Mouse (Mus musculus): ENCODE results near the gene Cacng6. TPM values are rescaled to one million over a fixed set of nuclear protein-coding genes. Genes with fewer than 3 reads are reported as not detected.

The Cacng6 gene
- polyA plus RNA-seq, 1 experiment from 2014 or later, result not detected

DNA sequence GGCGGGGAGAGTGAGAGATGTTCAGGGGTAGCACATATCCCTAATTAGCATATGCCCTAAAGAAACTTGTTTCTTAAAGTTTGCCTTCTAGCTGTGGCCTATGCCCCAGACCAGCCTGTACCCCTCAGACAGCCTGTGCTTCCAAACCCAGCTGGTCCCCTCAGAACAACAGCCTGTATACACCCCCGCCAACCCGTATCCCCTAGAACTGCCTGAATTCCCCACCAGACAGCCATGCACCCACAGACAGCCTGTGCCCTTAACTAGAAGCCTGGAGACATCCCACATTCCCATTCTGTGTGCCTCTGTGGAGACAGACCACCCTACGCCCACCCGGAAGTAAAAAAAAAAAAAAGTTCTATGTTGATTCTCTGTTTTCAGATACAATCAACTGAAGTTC, 1.1 kb downstream of the Cacng6 start:
- no peak overlapping the region for H3K27ac ChIP-seq (ENCODE audit: low read depth, low read length)
- H3K9ac ChIP-seq (ENCODE audit: low read depth, low read length), result no peak overlapping the region
- H3K4me3 ChIP-seq (ENCODE audit: low read length), result no peak overlapping the region
- H3K9me3 ChIP-seq (ENCODE audit: control insufficient read depth, low read length), result no peaks in the 10 kb centered on the region
- H3K4me2 ChIP-seq (ENCODE audit: low read length), result no peak overlapping the region
- no peaks in the 10 kb centered on the region for H3K36me3 ChIP-seq (ENCODE audit: control insufficient read depth, insufficient read depth, low read length)
- peaks cover 26% of the 10 kb centered on the region for H3K27me3 ChIP-seq (replicated peaks; ENCODE audit: control insufficient read depth, insufficient read depth, low read length)
- H3K4me1 ChIP-seq (ENCODE audit: control insufficient read depth, insufficient read depth, low read depth, low read length), result peaks cover 5% of the 10 kb centered on the region; the same call in 1 of the 2 replicates
- WGBS, result 94% methylated on average over 5 of the region's 5 CpGs
- ATAC-seq, result no peak

DNA sequence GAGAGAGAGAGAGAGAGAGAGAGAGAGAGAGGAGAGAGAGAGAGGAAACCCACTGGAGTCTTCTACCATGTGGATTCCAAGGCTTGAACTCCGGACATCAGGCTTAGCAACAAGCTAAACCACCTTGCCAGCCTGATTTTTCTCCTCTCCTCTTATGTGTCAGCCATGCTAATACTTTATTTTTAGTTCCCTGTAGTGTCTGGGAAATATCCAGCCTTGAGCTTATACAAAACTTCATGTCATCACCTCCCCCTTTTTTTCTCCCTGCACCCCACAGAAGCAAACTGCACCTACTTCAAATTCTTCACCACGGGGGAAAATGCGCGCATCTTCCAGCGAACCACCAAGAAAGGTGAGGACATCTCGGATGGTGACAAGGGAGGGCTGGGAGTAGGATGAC, 6.2 kb downstream of the Cacng6 start:
- Histone ChIP-seq H3K27ac (ENCODE audit: low read depth, low read length) (no peak overlapping the region), H3K4me2 (ENCODE audit: low read length) (no peak overlapping the region), H3K9ac (ENCODE audit: low read depth, low read length) (no peak overlapping the region), H3K4me3 (ENCODE audit: low read length) (no peak overlapping the region), H3K27me3 (replicated peaks; ENCODE audit: control insufficient read depth, insufficient read depth, low read length) (peaks cover 2% of the 10 kb centered on the region; the same call in 1 of the 2 replicates), H3K36me3 (ENCODE audit: control insufficient read depth, insufficient read depth, low read length) (no peaks in the 10 kb centered on the region), H3K4me1 (ENCODE audit: control insufficient read depth, insufficient read depth, low read depth, low read length) (no peaks in the 10 kb centered on the region), H3K9me3 (ENCODE audit: control insufficient read depth, low read length) (no peaks in the 10 kb centered on the region)
- WGBS, result 75% methylated on average over 6 of the region's 6 CpGs
- no peak for ATAC-seq

DNA sequence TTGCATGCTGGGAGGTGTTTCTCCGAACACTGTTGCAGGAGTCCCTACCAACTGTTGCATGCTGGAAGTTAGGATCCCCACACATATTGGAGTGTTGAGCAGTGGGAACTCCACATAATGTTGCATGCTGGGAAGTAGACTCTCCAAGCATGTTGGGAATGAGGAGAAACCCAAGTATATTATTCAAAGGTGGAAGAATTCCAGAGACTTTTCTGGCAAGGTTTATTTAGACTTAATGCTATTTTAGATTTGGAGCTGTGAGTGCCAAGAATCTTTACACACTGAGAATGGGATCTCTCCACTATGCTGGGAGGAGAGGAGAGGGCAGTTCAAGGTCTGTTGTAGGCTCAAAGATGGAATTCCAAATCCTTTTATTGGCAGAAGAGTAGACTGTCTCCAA, 8.1 kb downstream of the Cacng6 start:
- 86% methylated on average over 1 of the region's 1 CpGs for WGBS
- no peak overlapping the region for H3K9ac ChIP-seq (ENCODE audit: low read depth, low read length)
- no peaks in the 10 kb centered on the region for H3K27me3 ChIP-seq (replicated peaks; ENCODE audit: control insufficient read depth, insufficient read depth, low read length)
- no peak overlapping the region for H3K4me3 ChIP-seq (ENCODE audit: low read length)
- ATAC-seq, result no peak
- H3K36me3 ChIP-seq (ENCODE audit: control insufficient read depth, insufficient read depth, low read length), result no peaks in the 10 kb centered on the region
- H3K27ac ChIP-seq (ENCODE audit: low read depth, low read length), result no peak overlapping the region
- no peaks in the 10 kb centered on the region for H3K4me1 ChIP-seq (ENCODE audit: control insufficient read depth, insufficient read depth, low read depth, low read length)
- H3K9me3 ChIP-seq (ENCODE audit: control insufficient read depth, low read length), result no peaks in the 10 kb centered on the region
- no peak overlapping the region for H3K4me2 ChIP-seq (ENCODE audit: low read length)

DNA sequence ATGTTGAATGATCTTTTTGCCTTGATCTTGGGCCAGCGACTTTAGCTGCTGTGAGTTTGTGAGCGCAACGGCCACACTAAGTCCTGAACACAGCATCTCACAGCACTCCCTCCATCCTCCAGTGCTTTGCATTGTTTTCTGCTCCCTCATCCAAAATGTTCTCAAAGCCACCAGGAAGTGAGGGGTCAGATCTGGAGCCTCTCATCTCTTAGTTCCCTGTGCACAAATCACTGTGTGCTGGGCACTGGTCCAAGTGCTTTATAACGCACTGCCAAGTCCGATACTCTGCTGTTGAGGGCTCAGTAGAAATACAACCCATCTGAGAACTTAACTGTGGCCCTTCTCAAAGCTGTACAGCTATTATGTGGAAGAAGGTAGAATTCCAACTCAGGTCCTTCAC, 13.9 kb downstream of the Cacng6 start:
- Histone ChIP-seq H3K9ac (ENCODE audit: low read depth, low read length) (no peak overlapping the region), H3K27ac (ENCODE audit: low read depth, low read length) (no peak overlapping the region), H3K4me1 (ENCODE audit: control insufficient read depth, insufficient read depth, low read depth, low read length) (peaks cover 5% of the 10 kb centered on the region; the same call in 1 of the 2 replicates), H3K4me2 (ENCODE audit: low read length) (no peak overlapping the region), H3K27me3 (replicated peaks; ENCODE audit: control insufficient read depth, insufficient read depth, low read length) (no peaks in the 10 kb centered on the region), H3K4me3 (ENCODE audit: low read length) (no peak overlapping the region), H3K36me3 (ENCODE audit: control insufficient read depth, insufficient read depth, low read length) (no peaks in the 10 kb centered on the region), H3K9me3 (ENCODE audit: control insufficient read depth, low read length) (no peaks in the 10 kb centered on the region)
- no peak for ATAC-seq
- WGBS, result 48% methylated on average over 5 of the region's 5 CpGs

DNA sequence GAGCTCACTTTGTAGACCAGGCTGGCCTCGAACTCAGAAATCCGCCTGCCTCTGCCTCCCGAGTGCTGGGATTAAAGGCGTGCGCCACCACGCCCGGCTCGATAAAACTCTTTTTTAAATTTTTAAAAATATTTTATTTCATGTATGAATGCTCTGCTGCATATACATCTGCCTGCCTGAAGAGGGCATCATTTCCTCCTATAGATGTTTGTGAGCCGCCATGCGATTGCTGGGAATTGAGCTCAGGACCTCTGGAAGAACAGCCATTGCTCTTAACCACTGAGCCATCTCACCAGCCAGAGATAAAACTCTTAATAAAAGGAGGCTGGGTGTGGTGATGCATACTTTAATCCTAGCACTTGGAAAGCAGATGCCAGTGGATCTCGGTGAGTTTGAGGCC, 16.0 kb downstream of the Cacng6 start:
- H3K4me3 ChIP-seq (ENCODE audit: low read length), result no peak overlapping the region
- no peaks in the 10 kb centered on the region for H3K36me3 ChIP-seq (ENCODE audit: control insufficient read depth, insufficient read depth, low read length)
- no peak for ATAC-seq
- H3K27ac ChIP-seq (ENCODE audit: low read depth, low read length), result no peak overlapping the region
- no peak overlapping the region for H3K4me2 ChIP-seq (ENCODE audit: low read length)
- no peak overlapping the region for H3K9ac ChIP-seq (ENCODE audit: low read depth, low read length)
- H3K27me3 ChIP-seq (replicated peaks; ENCODE audit: control insufficient read depth, insufficient read depth, low read length), result no peaks in the 10 kb centered on the region
- WGBS, result 90% methylated on average over 10 of the region's 11 CpGs
- H3K4me1 ChIP-seq (ENCODE audit: control insufficient read depth, insufficient read depth, low read depth, low read length), result peaks cover 5% of the 10 kb centered on the region; the same call in 1 of the 2 replicates
- H3K9me3 ChIP-seq (ENCODE audit: control insufficient read depth, low read length), result no peaks in the 10 kb centered on the region

DNA sequence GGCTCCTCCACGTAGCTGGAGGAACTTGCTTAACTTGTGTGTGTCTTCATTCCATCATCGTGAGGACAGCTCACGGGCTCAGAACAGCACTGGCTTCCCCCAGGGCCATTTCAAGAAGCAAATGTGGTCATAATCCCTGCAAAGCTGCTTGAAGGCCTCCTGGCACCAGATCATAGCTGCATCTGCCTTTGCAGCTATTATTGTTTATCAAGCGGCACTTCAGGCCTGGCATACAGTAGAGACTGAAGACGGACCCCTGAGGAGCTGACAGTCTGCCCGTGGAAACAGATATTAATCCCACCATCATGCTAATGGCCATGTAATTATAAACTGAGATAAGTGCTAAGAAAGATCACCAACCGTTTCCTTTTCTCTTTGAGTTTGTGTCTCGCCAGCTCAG, 16.5 kb downstream of the Cacng6 start:
- Histone ChIP-seq H3K9ac (ENCODE audit: low read depth, low read length) (no peak overlapping the region), H3K27ac (ENCODE audit: low read depth, low read length) (no peak overlapping the region), H3K36me3 (ENCODE audit: control insufficient read depth, insufficient read depth, low read length) (no peaks in the 10 kb centered on the region), H3K4me3 (ENCODE audit: low read length) (no peak overlapping the region), H3K4me2 (ENCODE audit: low read length) (no peak overlapping the region), H3K27me3 (replicated peaks; ENCODE audit: control insufficient read depth, insufficient read depth, low read length) (no peaks in the 10 kb centered on the region), H3K9me3 (ENCODE audit: control insufficient read depth, low read length) (no peaks in the 10 kb centered on the region), H3K4me1 (ENCODE audit: control insufficient read depth, insufficient read depth, low read depth, low read length) (peaks cover 5% of the 10 kb centered on the region; the same call in 1 of the 2 replicates)
- peak; percentile 80 for ATAC-seq
- 49% methylated on average over 8 of the region's 8 CpGs for WGBS

DNA sequence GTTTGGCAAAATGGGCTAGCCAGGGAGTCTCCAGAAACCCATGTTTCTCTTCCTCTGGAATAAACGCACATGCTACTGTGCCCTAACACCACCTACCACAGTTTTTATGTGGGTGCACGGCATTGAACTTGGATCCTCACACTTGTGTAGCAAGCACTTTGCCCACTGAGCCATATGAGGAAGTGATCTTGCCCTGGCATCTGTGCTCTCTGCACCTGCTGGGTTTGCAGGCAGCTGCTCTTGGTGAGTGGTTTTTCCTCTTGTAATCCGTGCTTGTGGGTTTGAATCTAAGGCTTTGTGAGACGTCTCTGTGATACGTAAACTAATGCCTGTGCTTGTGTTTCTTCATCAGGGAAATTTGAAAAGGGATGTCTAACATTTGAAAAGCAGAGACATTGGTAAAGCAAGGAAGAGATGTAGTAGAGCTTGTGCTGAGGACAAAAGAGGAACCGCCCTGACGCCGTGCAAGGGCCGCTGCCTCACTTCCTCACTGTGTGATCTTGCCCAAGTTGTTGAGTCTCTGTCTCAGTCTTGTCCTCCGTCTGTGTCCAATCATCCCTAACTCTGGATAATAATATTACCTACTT, 18.6 kb downstream of the Cacng6 start:
- 83% methylated on average over 10 of the region's 10 CpGs for WGBS
- no peak for ATAC-seq
- no peak overlapping the region for H3K9ac ChIP-seq (ENCODE audit: low read depth, low read length)

DNA sequence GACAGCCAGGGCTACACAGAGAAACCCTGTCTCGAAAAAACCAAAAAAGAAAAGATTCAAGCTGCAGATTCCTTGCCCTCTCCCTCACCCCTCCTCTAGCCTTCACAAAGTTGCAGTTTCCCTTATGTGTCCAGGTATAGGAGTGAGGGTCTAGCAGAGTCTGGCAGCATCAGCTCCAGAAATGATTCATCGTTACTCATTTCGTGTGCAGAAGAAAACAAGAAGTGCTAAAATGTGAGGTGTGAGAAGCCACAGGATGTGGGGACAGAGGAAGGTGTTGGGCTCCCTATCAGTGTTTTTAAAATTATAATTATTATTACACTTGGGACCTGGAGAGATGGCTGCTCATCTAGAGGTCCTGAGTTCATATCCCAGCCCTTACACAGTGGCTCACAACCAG, 20.7 kb downstream of the Cacng6 start:
- no peak overlapping the region for H3K9ac ChIP-seq (ENCODE audit: low read depth, low read length)
- ATAC-seq, result no peak
- H3K4me3 ChIP-seq (ENCODE audit: low read length), result no peak overlapping the region
- H3K36me3 ChIP-seq (ENCODE audit: control insufficient read depth, insufficient read depth, low read length), result no peaks in the 10 kb centered on the region
- H3K27me3 ChIP-seq (replicated peaks; ENCODE audit: control insufficient read depth, insufficient read depth, low read length), result no peaks in the 10 kb centered on the region
- H3K9me3 ChIP-seq (ENCODE audit: control insufficient read depth, low read length), result no peaks in the 10 kb centered on the region
- 90% methylated on average over 3 of the region's 3 CpGs for WGBS
- no peak overlapping the region for H3K4me2 ChIP-seq (ENCODE audit: low read length)
- 0 out of 2 replicates have a peak, but pooled peaks cover 3% of the 10 kb centered on the region for H3K4me1 ChIP-seq (ENCODE audit: control insufficient read depth, insufficient read depth, low read depth, low read length)
- no peak overlapping the region for H3K27ac ChIP-seq (ENCODE audit: low read depth, low read length)

More for the DNA sequence above, 18.6 kb downstream of the Cacng6 start:
- Histone ChIP-seq H3K4me3 (ENCODE audit: low read length) (no peak overlapping the region), H3K4me2 (ENCODE audit: low read length) (no peak overlapping the region), H3K27me3 (replicated peaks; ENCODE audit: control insufficient read depth, insufficient read depth, low read length) (no peaks in the 10 kb centered on the region), H3K9me3 (ENCODE audit: control insufficient read depth, low read length) (no peaks in the 10 kb centered on the region), H3K4me1 (ENCODE audit: control insufficient read depth, insufficient read depth, low read depth, low read length) (peaks cover 5% of the 10 kb centered on the region; the same call in 1 of the 2 replicates), H3K36me3 (ENCODE audit: control insufficient read depth, insufficient read depth, low read length) (no peaks in the 10 kb centered on the region), H3K27ac (ENCODE audit: low read depth, low read length) (no peak overlapping the region)

DNA sequence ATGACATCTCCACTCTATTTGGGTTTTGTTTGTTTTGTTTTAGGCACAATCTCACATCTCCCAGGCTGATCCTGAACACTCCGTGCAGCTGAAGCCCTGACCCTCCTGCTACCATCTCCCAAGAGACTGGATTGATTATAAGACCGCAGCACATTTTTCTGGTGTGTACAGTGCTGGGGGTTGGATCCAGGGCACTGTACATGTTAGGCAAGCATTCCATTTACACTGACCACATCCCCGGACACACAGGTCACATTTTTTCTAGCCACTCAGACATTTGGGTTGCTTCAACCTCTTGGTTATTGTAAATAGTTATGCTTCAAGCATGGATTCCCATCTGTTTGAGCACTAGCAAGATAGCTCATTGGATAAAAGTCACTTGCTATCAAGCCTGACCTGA, 22.6 kb downstream of the Cacng6 start:
- Histone ChIP-seq H3K4me2 (ENCODE audit: low read length) (no peak overlapping the region), H3K9me3 (ENCODE audit: control insufficient read depth, low read length) (no peaks in the 10 kb centered on the region), H3K4me3 (ENCODE audit: low read length) (no peak overlapping the region), H3K27ac (ENCODE audit: low read depth, low read length) (no peak overlapping the region), H3K36me3 (ENCODE audit: control insufficient read depth, insufficient read depth, low read length) (no peaks in the 10 kb centered on the region), H3K27me3 (replicated peaks; ENCODE audit: control insufficient read depth, insufficient read depth, low read length) (no peaks in the 10 kb centered on the region), H3K4me1 (ENCODE audit: control insufficient read depth, insufficient read depth, low read depth, low read length) (no peaks in the 10 kb centered on the region), H3K9ac (ENCODE audit: low read depth, low read length) (no peak overlapping the region)
- WGBS, result 80% methylated on average over 3 of the region's 3 CpGs
- no peak for ATAC-seq

Data from hindbrain, embryonic 16.5 days (tissue).